Mouse (Mus musculus) testis, adult 2 months (tissue): Measurements from ENCODE around the gene Gm525.
"Not testable (repeated sequence)": the region's sequence is repeated elsewhere in the genome, so short reads cannot be mapped to it uniquely, and the experiment has no call there.

Source experiments
- CTCF ChIP-seq: fragments of 200-500 bp; IDR thresholded peaks from 2 replicates; pipeline ENCODE4 v1.5.1; 2012; ENCODE audit warnings: low read depth, mild to moderate bottlenecking, inconsistent platforms, low read length, moderate library complexity; ENCODE audit not compliant: control insufficient read depth, insufficient read depth, insufficient replicate concordance
- POLR2A ChIP-seq: fragments of 200-500 bp; IDR thresholded peaks from 2 replicates; pipeline ENCODE4 v1.6.1; 2012; ENCODE audit warnings: low read depth, mild to moderate bottlenecking, inconsistent platforms, low read length, moderate library complexity; ENCODE audit not compliant: control insufficient read depth

GRCm38 (mm10) chr11:89097292-89097691, 23.7 kb downstream of the Gm525 start:
- TF ChIP-seq CTCF, POLR2A: not testable (repeated sequence)
